Mouse (Mus musculus): Measurements from ENCODE around the gene Zzz3.

GRCm38 (mm10) chr3:152465338-152465737 lies 70.1 kb downstream of the Zzz3 start:
- TF ChIP-seq CTCF (IDR thresholded peaks at IDR 0.05; ENCODE audit: borderline replicate concordance, control insufficient read depth, extremely low read depth, insufficient read depth, low read length, poor library complexity): no peak
- no peak for TF ChIP-seq POLR2A (IDR thresholded peaks at IDR 0.05; ENCODE audit: control insufficient read depth, extremely low read depth, insufficient read depth, low read length, poor library complexity)
